Mouse (Mus musculus): ENCODE measurements around the gene Reck.

GRCm38 (mm10) chr4:43925125-43925524 lies 49.8 kb downstream of the Reck start:
- no peak for TF ChIP-seq POLR2A (IDR thresholded peaks at IDR 0.05; ENCODE audit: borderline replicate concordance, low read depth, low read length)
- TF ChIP-seq CTCF (IDR thresholded peaks at IDR 0.05; ENCODE audit: low read depth, low read length) = no peak

Measured in bone marrow macrophage, adult 2 months (primary cell).